Mouse (Mus musculus): ENCODE measurements around the gene Gpr84.

Gene Gpr84

GRCm38 (mm10) chr15:103336996-103337667 lies 26.7 kb upstream of the Gpr84 start:
- no peak for DNase-seq (ENCODE audit: extremely low read depth, low read depth)

- DNase-seq (ENCODE audit: extremely low read depth, low read depth): no peak
These were observed 25.2 kb upstream of the Gpr84 start for GRCm38 (mm10) chr15:103335488-103336235.

- DNase-seq (ENCODE audit: extremely low read depth, low read depth): no peak
These were observed 24.6 kb upstream of the Gpr84 start for GRCm38 (mm10) chr15:103335040-103335439.

- DNase-seq (ENCODE audit: extremely low read depth, low read depth): no peak
These were observed 23.8 kb upstream of the Gpr84 start for GRCm38 (mm10) chr15:103334194-103334593.

GRCm38 (mm10) chr15:103333738-103334137 lies 23.3 kb upstream of the Gpr84 start:
- DNase-seq (ENCODE audit: extremely low read depth, low read depth): no peak

- no peak for DNase-seq (ENCODE audit: extremely low read depth, low read depth)
These were observed 22.7 kb upstream of the Gpr84 start for GRCm38 (mm10) chr15:103333081-103333615.

GRCm38 (mm10) chr15:103323455-103324247 lies 13.2 kb upstream of the Gpr84 start:
- DNase-seq (ENCODE audit: extremely low read depth, low read depth): no peak

- DNase-seq (ENCODE audit: extremely low read depth, low read depth): no peak
These were observed 12.7 kb upstream of the Gpr84 start for GRCm38 (mm10) chr15:103323070-103323454.

- no peak for DNase-seq (ENCODE audit: extremely low read depth, low read depth)
These were observed 12.0 kb upstream of the Gpr84 start for GRCm38 (mm10) chr15:103322396-103322795.

- DNase-seq (ENCODE audit: extremely low read depth, low read depth): no peak
These were observed 10.7 kb upstream of the Gpr84 start for GRCm38 (mm10) chr15:103321076-103321475.

- DNase-seq (ENCODE audit: extremely low read depth, low read depth): no peak
These were observed 7.9 kb upstream of the Gpr84 start for GRCm38 (mm10) chr15:103318201-103318816.

GRCm38 (mm10) chr15:103317731-103318130 lies 7.3 kb upstream of the Gpr84 start:
- DNase-seq (ENCODE audit: extremely low read depth, low read depth): no peak

GRCm38 (mm10) chr15:103317120-103317519 lies 6.7 kb upstream of the Gpr84 start:
- DNase-seq (ENCODE audit: extremely low read depth, low read depth): no peak

- DNase-seq (ENCODE audit: extremely low read depth, low read depth): no peak
These were observed 5.8 kb upstream of the Gpr84 start for GRCm38 (mm10) chr15:103315979-103316776.

- no peak for DNase-seq (ENCODE audit: extremely low read depth, low read depth)
These were observed 4.6 kb upstream of the Gpr84 start for GRCm38 (mm10) chr15:103315011-103315502.

- no peak for DNase-seq (ENCODE audit: extremely low read depth, low read depth)
These were observed 3.8 kb upstream of the Gpr84 start for GRCm38 (mm10) chr15:103314181-103314580.

- DNase-seq (ENCODE audit: extremely low read depth, low read depth): no peak
These were observed 3.2 kb upstream of the Gpr84 start for GRCm38 (mm10) chr15:103313495-103314095.

GRCm38 (mm10) chr15:103308876-103309580 lies 1.4 kb downstream of the Gpr84 start:
- DNase-seq (ENCODE audit: extremely low read depth, low read depth): no peak
